ENCODE assay signal across 27 mouse cellular contexts in the genomic region with DNA sequence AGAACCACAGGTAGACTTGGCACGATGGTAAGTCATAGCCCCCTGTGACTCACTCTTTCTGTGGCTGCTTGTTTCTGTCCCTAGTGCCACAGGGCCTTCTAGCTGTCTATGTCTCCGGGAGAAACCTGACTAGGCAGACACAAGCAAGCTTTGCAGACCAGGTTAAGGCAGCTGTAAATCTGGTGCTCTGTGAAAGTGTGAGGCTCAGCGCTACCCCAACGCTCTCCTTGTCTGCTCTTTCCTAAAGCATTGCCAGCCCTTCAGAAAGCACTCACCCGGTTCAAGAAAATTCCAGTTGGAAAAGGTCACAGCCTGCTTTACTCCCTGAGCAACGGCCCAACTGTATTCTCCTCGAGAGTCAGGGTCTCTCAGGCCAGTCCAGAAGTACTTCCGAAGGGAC. TPM values are rescaled to one million over a fixed set of nuclear protein-coding genes. Genes with fewer than 3 reads are reported as not detected.
DNase-seq lines count a peak whose midpoint lies in the region; ATAC-seq and TF ChIP-seq lines count a peak whose summit lies in the region.
"Had no signal": no experiment of that assay in that cellular context is flagged by ENCODE, and none has a peak within 500 bp of the region (broad histone marks: within the 10 kb centered on the region; RNA-seq: fewer than 3 reads in every experiment).

No protein-coding gene starts in this region.

- H3K9ac ChIP-seq in heart, embryonic 11.5 days (ENCODE audit: low read depth, low read length) = no peak overlapping the region
- no peak overlapping the region for H3K9ac ChIP-seq in kidney, postnatal 0 days (ENCODE audit: low read depth, low read length)
- H3K9ac ChIP-seq: embryonic facial prominence, embryonic 12.5 days; embryonic facial prominence, embryonic 15.5 days; forebrain, postnatal 0 days; hindbrain, embryonic 13.5 days had no signal

- no peak overlapping the region for H3K27ac ChIP-seq in heart, embryonic 11.5 days (ENCODE audit: low read depth, low read length)
- no peak overlapping the region for H3K27ac ChIP-seq in kidney, adult 2 months (ENCODE audit: insufficient read depth, low read depth, low read length)
- no peak overlapping the region for H3K27ac ChIP-seq in kidney, postnatal 0 days
- no peak overlapping the region for H3K27ac ChIP-seq in midbrain, embryonic 10.5 days (replicated peaks)
- H3K27ac ChIP-seq: embryonic facial prominence, embryonic 12.5 days; embryonic facial prominence, embryonic 15.5 days; gastrocnemius, adult 2 months; hindbrain, embryonic 10.5 days; hindbrain, embryonic 13.5 days had no signal

- no peak for ATAC-seq in heart, embryonic 11.5 days (replicated peaks; ENCODE audit: insufficient number of reproducible peaks, low FRiP score, low TSS enrichment)
- no peak for ATAC-seq in kidney, postnatal 0 days (replicated peaks; ENCODE audit: low FRiP score, low read depth)
- ATAC-seq: forebrain, embryonic 14.5 days; forebrain, postnatal 0 days; hindbrain, embryonic 16.5 days; Patski had no signal

- no peaks in the 10 kb centered on the region for H3K36me3 ChIP-seq in heart, embryonic 11.5 days (ENCODE audit: control insufficient read depth, insufficient read depth, low read length)
- no peaks in the 10 kb centered on the region for H3K36me3 ChIP-seq in kidney, adult 2 months (ENCODE audit: control insufficient read depth, insufficient read depth, low read length)
- no peaks in the 10 kb centered on the region for H3K36me3 ChIP-seq in kidney, postnatal 0 days (ENCODE audit: insufficient read depth, low read length)
- peaks cover 9% of the 10 kb centered on the region for H3K36me3 ChIP-seq in midbrain, embryonic 10.5 days
- H3K36me3 ChIP-seq: embryonic facial prominence, embryonic 12.5 days; embryonic facial prominence, embryonic 15.5 days; hindbrain, embryonic 13.5 days had no signal

- H3K4me1 ChIP-seq in heart, embryonic 11.5 days (ENCODE audit: control insufficient read depth, insufficient read depth, low read length) = peaks cover 9% of the 10 kb centered on the region; the same call in 1 of the 2 replicates
- H3K4me1 ChIP-seq in kidney, adult 2 months (ENCODE audit: control insufficient read depth, insufficient read depth, low read length) = no peaks in the 10 kb centered on the region
- no peaks in the 10 kb centered on the region for H3K4me1 ChIP-seq in kidney, postnatal 0 days (replicated peaks; ENCODE audit: insufficient read depth, low read length)
- H3K4me1 ChIP-seq in midbrain, embryonic 10.5 days = peaks cover 11% of the 10 kb centered on the region
- H3K4me1 ChIP-seq: embryonic facial prominence, embryonic 12.5 days had no signal

- H3K27me3 ChIP-seq in heart, embryonic 11.5 days (ENCODE audit: control insufficient read depth, insufficient read depth, low read length) = no peaks in the 10 kb centered on the region
- H3K27me3 ChIP-seq in kidney, adult 2 months (replicated peaks; ENCODE audit: control insufficient read depth, insufficient read depth, low read length) = no peaks in the 10 kb centered on the region
- no peaks in the 10 kb centered on the region for H3K27me3 ChIP-seq in kidney, postnatal 0 days (ENCODE audit: insufficient read depth, low read length)
- peaks cover 13% of the 10 kb centered on the region for H3K27me3 ChIP-seq in midbrain, embryonic 10.5 days (ENCODE audit: low read depth, poor library complexity, severe bottlenecking)
- H3K27me3 ChIP-seq: CH12.LX; embryonic facial prominence, embryonic 12.5 days; embryonic facial prominence, embryonic 15.5 days; hindbrain, embryonic 13.5 days; Patski had no signal

- WGBS in heart, embryonic 11.5 days (ENCODE audit: insufficient replicate concordance) = 79% methylated on average over 8 of the region's 8 CpGs
- WGBS in kidney, adult 2 months = 44% methylated on average over 8 of the region's 8 CpGs
- 41% methylated on average over 8 of the region's 8 CpGs for WGBS in kidney, postnatal 0 days
- WGBS in midbrain, embryonic 10.5 days = 83% methylated on average over 8 of the region's 8 CpGs

- no peak overlapping the region for H3K4me2 ChIP-seq in heart, embryonic 11.5 days
- no peak overlapping the region for H3K4me2 ChIP-seq in kidney, postnatal 0 days (ENCODE audit: low read length)
- H3K4me2 ChIP-seq: embryonic facial prominence, embryonic 12.5 days; embryonic facial prominence, embryonic 15.5 days; hindbrain, embryonic 13.5 days had no signal

- peak; percentile 34 for DNase-seq in heart, adult 11 months
- DNase-seq in kidney, adult 2 months = peak; percentile 24
- DNase-seq in kidney, postnatal 10 days = no peak
- DNase-seq in kidney, adult 9 months = peak; percentile 17
- DNase-seq in kidney, postnatal 0 days (ENCODE audit: low spot score) = peak; percentile 42
- no peak for DNase-seq in B cell, adult 2 months
- DNase-seq in midbrain, embryonic 10.5 days (ENCODE audit: low spot score) = no peak
- DNase-seq: adrenal gland, postnatal 10 days; adrenal gland, postnatal 36 days; cerebellum, adult 2 months; cerebellum, adult 9-11 months; cerebellum, postnatal 25 days; forebrain, postnatal 0 days; gastrocnemius, adult 2 months; gastrocnemius, postnatal 14 days; heart, adult 18-20 months; heart, postnatal 36 days had no signal

- TF ChIP-seq CTCF in kidney, adult 2 months (conservative IDR thresholded peaks at IDR 0.05; ENCODE audit: insufficient read depth, insufficient read length, low read depth, low read length) = no peak
- TF ChIP-seq CTCF in kidney, postnatal 0 days (IDR thresholded peaks at IDR 0.05; ENCODE audit: low read depth) = no peak

- H3K9me3 ChIP-seq in heart, embryonic 11.5 days (replicated peaks; ENCODE audit: control insufficient read depth, low read length) = no peaks in the 10 kb centered on the region
- no peaks in the 10 kb centered on the region for H3K9me3 ChIP-seq in kidney, postnatal 0 days (replicated peaks; ENCODE audit: low read length)
- no peaks in the 10 kb centered on the region for H3K9me3 ChIP-seq in midbrain, embryonic 10.5 days (replicated peaks)
- H3K9me3 ChIP-seq: embryonic facial prominence, embryonic 12.5 days; embryonic facial prominence, embryonic 15.5 days; G1E; hindbrain, embryonic 10.5 days; hindbrain, embryonic 13.5 days had no signal

- no peak for TF ChIP-seq POLR2A in kidney, adult 2 months (IDR thresholded peaks at IDR 0.05; ENCODE audit: low read depth, low read length)

- no peak overlapping the region for H3K4me3 ChIP-seq in heart, embryonic 11.5 days (ENCODE audit: low read depth, low read length)
- no peak overlapping the region for H3K4me3 ChIP-seq in kidney, adult 2 months (ENCODE audit: insufficient read depth, low read depth, low read length)
- no peak overlapping the region for H3K4me3 ChIP-seq in kidney, postnatal 0 days (replicated peaks; ENCODE audit: low read depth, low read length)
- H3K4me3 ChIP-seq in midbrain, embryonic 10.5 days = no peak overlapping the region
- H3K4me3 ChIP-seq: embryonic facial prominence, embryonic 12.5 days; embryonic facial prominence, embryonic 15.5 days; gastrocnemius, adult 2 months; hindbrain, embryonic 10.5 days; hindbrain, embryonic 13.5 days had no signal

RNA-seq across cellular contexts. Expression of a gene that starts 31.3 kb away (rescaled TPM):
- polyA plus RNA-seq in heart, embryonic 11.5 days (2014; fragmentation: Nextera tagmentation; extraction: Ambion mirVana) = 3.7 and 4.5 TPM in 2 replicates
- polyA plus RNA-seq in kidney, adult 2 months (2012; rRNA removed) = 0.41 and 0.72 TPM in 2 replicates
- 1.4 and 1.6 TPM in 2 replicates for polyA plus RNA-seq in kidney, postnatal 0 days (2015; fragmentation: Nextera tagmentation; extraction: Ambion mirVana)
- 3.2 and 3.6 TPM in 2 replicates for polyA plus RNA-seq in midbrain, embryonic 10.5 days (2016; fragmentation: Nextera tagmentation; extraction: Ambion mirVana)

Comparison
In these comparisons a context has a peak if more than half of its experiments do, and no peak if none do; other contexts are left out.
1. DNase-seq: peak in heart, adult 11 months (single experiment), kidney, adult 2 months (single experiment), kidney, adult 9 months (single experiment) and kidney, postnatal 0 days (single experiment); none in kidney, postnatal 10 days (single experiment), B cell, adult 2 months (0 of 2) and midbrain, embryonic 10.5 days (single experiment).